10 mouse cellular contexts compared by ENCODE assay signal in genomic region chr3:149220304-149220951, GRCm38 (mm10).
DNase-seq lines count a peak whose midpoint lies in the region; ATAC-seq and TF ChIP-seq lines count a peak whose summit lies in the region.
"Had no signal": no experiment of that assay in that cellular context is flagged by ENCODE, and none has a peak within 500 bp of the region (broad histone marks: within the 10 kb centered on the region; RNA-seq: fewer than 3 reads in every experiment).

No protein-coding gene starts in this region.

- 68% methylated on average over 8 of the region's 8 CpGs for WGBS in heart, postnatal 0 days

- H3K27ac ChIP-seq in gastrocnemius, adult 2 months: peak overlapping the region; percentile 69
- peak overlapping the region; percentile 71 for H3K27ac ChIP-seq in heart, postnatal 0 days (ENCODE audit: low read depth)
- H3K27ac ChIP-seq: limb, embryonic 13.5 days had no signal

- no peak overlapping the region for H3K9ac ChIP-seq in heart, postnatal 0 days (replicated peaks; ENCODE audit: low read depth, low read length)
- H3K9ac ChIP-seq: limb, embryonic 13.5 days had no signal

- ATAC-seq in heart, postnatal 0 days (ENCODE audit: insufficient read depth, low read depth): peak; percentile 33; the same call in 1 of the 2 replicates
- no peak for ATAC-seq in inflammation-experienced regulatory T-cells, adult 6 months

- H3K4me1 ChIP-seq in heart, postnatal 0 days (ENCODE audit: control insufficient read depth, insufficient read depth): peaks cover 15% of the 10 kb centered on the region

- H3K4me2 ChIP-seq in heart, postnatal 0 days (ENCODE audit: low read depth, low read length): no peak overlapping the region
- H3K4me2 ChIP-seq: limb, embryonic 13.5 days had no signal

- TF ChIP-seq CTCF in gastrocnemius, adult 2 months (IDR thresholded peaks at IDR 0.05): no peak
- TF ChIP-seq CTCF in heart, postnatal 0 days (IDR thresholded peaks at IDR 0.05; ENCODE audit: low read depth): no peak

- DNase-seq in gastrocnemius, adult 2 months: no peak
- DNase-seq in gastrocnemius, adult 8-10 months (ENCODE audit: low spot score in 2 of 2): no peak
- DNase-seq in NIH3T3 (ENCODE audit: low read depth): peak; percentile 20
- no peak for DNase-seq in heart, postnatal 0 days (ENCODE audit: low spot score)
- peak; percentile 37 to 60 for DNase-seq in kidney, postnatal 4 days
- DNase-seq in urinary bladder, adult 18-20 months (ENCODE audit: low spot score in 2 of 2): no peak
- DNase-seq in urinary bladder, postnatal 10 days (ENCODE audit: low spot score): no peak
- DNase-seq: adrenal gland, postnatal 25 days had no signal

- no peaks in the 10 kb centered on the region for H3K36me3 ChIP-seq in heart, postnatal 0 days (replicated peaks; ENCODE audit: control insufficient read depth, insufficient read depth, low read length)
- H3K36me3 ChIP-seq: limb, embryonic 13.5 days had no signal

- no peaks in the 10 kb centered on the region for H3K27me3 ChIP-seq in heart, postnatal 0 days (ENCODE audit: control insufficient read depth, insufficient read depth, low read length)
- H3K27me3 ChIP-seq: limb, embryonic 13.5 days had no signal

- TF ChIP-seq EP300 in heart, postnatal 0 days (IDR thresholded peaks at IDR 0.05; ENCODE audit: low read depth): no peak

- intact Hi-C loops in gastrocnemius, adult 2 months (cut with DNase I): no loop called here

- no peaks in the 10 kb centered on the region for H3K9me3 ChIP-seq in heart, postnatal 0 days (replicated peaks; ENCODE audit: control insufficient read depth, low read length)
- H3K9me3 ChIP-seq: limb, embryonic 13.5 days had no signal

- H3K4me3 ChIP-seq in gastrocnemius, adult 2 months: no peak overlapping the region; the same call in 1 of the 2 replicates
- no peak overlapping the region for H3K4me3 ChIP-seq in heart, postnatal 0 days (ENCODE audit: low read depth, low read length)
- H3K4me3 ChIP-seq: limb, embryonic 13.5 days had no signal

Comparison
In these comparisons a context has a peak if more than half of its experiments do, and no peak if none do; other contexts are left out.
1. DNase-seq: peak in NIH3T3 (single experiment) and kidney, postnatal 4 days (2 of 2); none in gastrocnemius, adult 2 months (single experiment), gastrocnemius, adult 8-10 months (0 of 2), heart, postnatal 0 days (single experiment), urinary bladder, adult 18-20 months (0 of 2) and urinary bladder, postnatal 10 days (single experiment).